In genomic region chr1:158039756-158040155, GRCm38 (mm10) we compare ENCODE assay signal across 25 mouse cellular contexts.
A peak's percentile ranks its signal among the peaks of the same experiment; 100 is the strongest.
DNase-seq lines count a peak whose midpoint lies in the region; ATAC-seq and TF ChIP-seq lines count a peak whose summit lies in the region.
"Had no signal": no experiment of that assay in that cellular context is flagged by ENCODE, and none has a peak within 500 bp of the region (broad histone marks: within the 10 kb centered on the region; RNA-seq: fewer than 3 reads in every experiment).

No protein-coding gene starts in this region.

- H3K9ac ChIP-seq in midbrain, embryonic 11.5 days (ENCODE audit: low read length): no peak overlapping the region
- H3K9ac ChIP-seq in midbrain, postnatal 0 days (replicated peaks; ENCODE audit: low read length, poor library complexity, severe bottlenecking): no peak overlapping the region
- H3K9ac ChIP-seq: embryonic facial prominence, embryonic 15.5 days; forebrain, embryonic 15.5 days; limb, embryonic 13.5 days; liver, embryonic 13.5 days; midbrain, embryonic 13.5 days had no signal

- no peaks in the 10 kb centered on the region for H3K27me3 ChIP-seq in midbrain, embryonic 11.5 days (ENCODE audit: control insufficient read depth, insufficient read depth, low read length)
- no peaks in the 10 kb centered on the region for H3K27me3 ChIP-seq in midbrain, postnatal 0 days (ENCODE audit: insufficient read depth, low read length)
- H3K27me3 ChIP-seq: embryonic facial prominence, embryonic 15.5 days; forebrain, embryonic 15.5 days; limb, embryonic 13.5 days; liver, embryonic 13.5 days; midbrain, embryonic 13.5 days had no signal

- DNase-seq in gastrocnemius, postnatal 25 days: peak; percentile 35
- no peak for DNase-seq in gastrocnemius, postnatal 36 days
- peak; percentile 54 for DNase-seq in midbrain, embryonic 11.5 days (ENCODE audit: low spot score, missing footprints)
- no peak for DNase-seq in midbrain, postnatal 0 days (ENCODE audit: low spot score)
- peak; percentile 20 to 21 for DNase-seq in heart, postnatal 14 days
- DNase-seq in kidney, postnatal 25 days: no peak
- DNase-seq: adrenal gland, adult 8-10 months; B cell, adult 2 months; cerebellum, adult 8-10 months; cerebellum, postnatal 36 days; kidney, adult 9 months; kidney, postnatal 14 days; liver, embryonic 13.5 days; lung, adult 2 months; lung, postnatal 14 days; thymus, postnatal 14 days had no signal

- H3K4me2 ChIP-seq in midbrain, embryonic 11.5 days: no peak overlapping the region
- H3K4me2 ChIP-seq in midbrain, postnatal 0 days (ENCODE audit: low read depth, low read length, poor library complexity, severe bottlenecking): no peak overlapping the region
- H3K4me2 ChIP-seq: embryonic facial prominence, embryonic 15.5 days; forebrain, embryonic 15.5 days; limb, embryonic 13.5 days; liver, embryonic 13.5 days; midbrain, embryonic 13.5 days had no signal

- no peak overlapping the region for H3K27ac ChIP-seq in midbrain, embryonic 11.5 days (ENCODE audit: low read depth, low read length)
- H3K27ac ChIP-seq in midbrain, postnatal 0 days (ENCODE audit: low read depth, low read length): no peak overlapping the region
- H3K27ac ChIP-seq: embryonic facial prominence, embryonic 15.5 days; forebrain, embryonic 15.5 days; heart, adult 2 months; limb, embryonic 13.5 days; liver, embryonic 13.5 days; midbrain, embryonic 13.5 days had no signal

- intact Hi-C loops in gastrocnemius, postnatal 36 days (cut with DNase I): no loop called here
- intact Hi-C loops in heart, postnatal 14 days (cut with DNase I): no loop called here

- WGBS in midbrain, embryonic 11.5 days: 58% methylated on average over 2 of the region's 2 CpGs
- WGBS in midbrain, postnatal 0 days: 49% methylated on average over 2 of the region's 2 CpGs

- ATAC-seq in midbrain, embryonic 11.5 days (ENCODE audit: low FRiP score): no peak
- ATAC-seq in midbrain, postnatal 0 days (ENCODE audit: low FRiP score): no peak
- no peak for ATAC-seq in CD4-positive, CD25-positive, alpha-beta regulatory T cell, adult 4 months
- ATAC-seq: activated CD4-positive, CD25-positive, alpha-beta regulatory T cell, adult 4 months; forebrain, embryonic 15.5 days; hindbrain, embryonic 16.5 days; intestine, embryonic 16.5 days; midbrain, embryonic 13.5 days had no signal

- H3K9me3 ChIP-seq in midbrain, embryonic 11.5 days (ENCODE audit: control insufficient read depth, low read length): no peaks in the 10 kb centered on the region
- H3K9me3 ChIP-seq in midbrain, postnatal 0 days (ENCODE audit: low read length): no peaks in the 10 kb centered on the region
- H3K9me3 ChIP-seq: embryonic facial prominence, embryonic 15.5 days; forebrain, embryonic 15.5 days; limb, embryonic 13.5 days; liver, embryonic 13.5 days; midbrain, embryonic 13.5 days had no signal

- H3K36me3 ChIP-seq in midbrain, embryonic 11.5 days (ENCODE audit: control insufficient read depth, insufficient read depth, low read length): no peaks in the 10 kb centered on the region
- no peaks in the 10 kb centered on the region for H3K36me3 ChIP-seq in midbrain, postnatal 0 days (ENCODE audit: insufficient read depth, low read length)
- H3K36me3 ChIP-seq: embryonic facial prominence, embryonic 15.5 days; forebrain, embryonic 15.5 days; limb, embryonic 13.5 days; liver, embryonic 13.5 days; midbrain, embryonic 13.5 days had no signal

- TF ChIP-seq CTCF in midbrain, postnatal 0 days (IDR thresholded peaks at IDR 0.05): no peak

- no peak overlapping the region for H3K4me3 ChIP-seq in midbrain, embryonic 11.5 days (ENCODE audit: low read depth, low read length)
- H3K4me3 ChIP-seq in midbrain, postnatal 0 days (ENCODE audit: low read depth, low read length): no peak overlapping the region
- H3K4me3 ChIP-seq: embryonic facial prominence, embryonic 15.5 days; forebrain, embryonic 15.5 days; heart, adult 2 months; limb, embryonic 13.5 days; liver, embryonic 13.5 days; midbrain, embryonic 13.5 days had no signal

- H3K4me1 ChIP-seq in midbrain, embryonic 11.5 days (ENCODE audit: control insufficient read depth, insufficient read depth, low read length): no peaks in the 10 kb centered on the region
- no peaks in the 10 kb centered on the region for H3K4me1 ChIP-seq in midbrain, postnatal 0 days (ENCODE audit: insufficient read depth, low read length)
- H3K4me1 ChIP-seq: embryonic facial prominence, embryonic 15.5 days; forebrain, embryonic 15.5 days; limb, embryonic 13.5 days; liver, embryonic 13.5 days; midbrain, embryonic 13.5 days had no signal

Comparison
In these comparisons a context has a peak if more than half of its experiments do, and no peak if none do; other contexts are left out.
1. DNase-seq: peak in gastrocnemius, postnatal 25 days (single experiment), midbrain, embryonic 11.5 days (single experiment) and heart, postnatal 14 days (2 of 2); none in gastrocnemius, postnatal 36 days (0 of 2), midbrain, postnatal 0 days (single experiment) and kidney, postnatal 25 days (0 of 2).